Mouse (Mus musculus) E14TG2a.4 (cell line): ENCODE data around the gene Obscn.

ENCODE experiments used
- CTCF ChIP-seq: conservative IDR thresholded peaks from 2 replicates; pipeline ENCODE4 v1.5.1; 2014; ENCODE audit warnings: low read length
- NANOG ChIP-seq: IDR thresholded peaks from 2 replicates; pipeline ENCODE4 v1.6.1; 2014; ENCODE audit warnings: borderline replicate concordance, low read length, mixed read lengths
- POU5F1 ChIP-seq: IDR thresholded peaks from 2 replicates; pipeline ENCODE4 v1.6.1; 2014; ENCODE audit warnings: low read length, borderline replicate concordance

- TF ChIP-seq CTCF, result no peak
- TF ChIP-seq NANOG, result no peak
- TF ChIP-seq POU5F1, result no peak
Measured at GRCm38 (mm10) chr11:59155900-59156299, 19.7 kb upstream of the Obscn start.
